Mouse (Mus musculus) ES-E14 (cell line): Measurements from ENCODE around the gene Insrr.

ENCODE experiments used
- CHD2 ChIP-seq: IDR thresholded peaks from 2 replicates; pipeline ENCODE4 v1.6.1; 2014; ENCODE audit warnings: mild to moderate bottlenecking, low read depth, low read length, inconsistent platforms
- HCFC1 ChIP-seq: IDR thresholded peaks from 2 replicates; pipeline ENCODE4 v1.6.1; 2012; ENCODE audit warnings: low read length, inconsistent platforms, borderline replicate concordance; ENCODE audit not compliant: insufficient read depth
- MAFK ChIP-seq: IDR thresholded peaks from 2 replicates; pipeline ENCODE4 v1.6.1; 2014; ENCODE audit warnings: mild to moderate bottlenecking, low read depth, low read length, inconsistent platforms; ENCODE audit not compliant: insufficient read depth
- ZC3H11A ChIP-seq: IDR thresholded peaks from 2 replicates; pipeline ENCODE4 v1.6.1; 2012; ENCODE audit warnings: low read depth, mild to moderate bottlenecking, inconsistent platforms, low read length, borderline replicate concordance

- no peak for TF ChIP-seq HCFC1
- TF ChIP-seq ZC3H11A: no peak
- TF ChIP-seq CHD2: no peak
- TF ChIP-seq MAFK: no peak
Measured at GRCm38 (mm10) chr3:87767764-87768163, 29.0 kb upstream of the Insrr start.
